Mouse (Mus musculus) stomach, embryonic 14.5 days (tissue): Measurements from ENCODE around the gene Olfr686. TPM values are rescaled to one million over a fixed set of nuclear protein-coding genes. Genes with fewer than 3 reads are reported as not detected.

Experiments
- ATAC-seq: fragments of 200-750 bp; cut with Nextera tagmentation; 2 replicates; pipeline ENCODE4 v1.8.0; 2017; ENCODE audit warnings: low read depth, moderate TSS enrichment; ENCODE audit not compliant: insufficient number of reproducible peaks, insufficient read depth, low FRiP score
- H3K27ac ChIP-seq: fragments of 300-500 bp; sonication (generic); 2 replicates; pipeline ENCODE4 v1.5.1; 2014; ENCODE audit warnings: mild to moderate bottlenecking, low read length, moderate library complexity, mixed read lengths
- H3K27me3 ChIP-seq: fragments of 300-500 bp; sonication (generic); 2 replicates; pipeline ENCODE4 v1.6.1; 2014; ENCODE audit warnings: low read length, control low read depth, mixed read lengths; ENCODE audit not compliant: control insufficient read depth, insufficient read depth
- H3K36me3 ChIP-seq: fragments of 300-500 bp; sonication (generic); 2 replicates; pipeline ENCODE4 v1.6.1; 2014; ENCODE audit warnings: mild to moderate bottlenecking, control low read depth, low read length, moderate library complexity, mixed read lengths; ENCODE audit not compliant: control insufficient read depth, insufficient read depth
- H3K4me1 ChIP-seq: fragments of 300-500 bp; sonication (generic); 2 replicates; pipeline ENCODE4 v1.6.1; 2014; ENCODE audit warnings: low read length, control low read depth, mixed read lengths; ENCODE audit not compliant: control insufficient read depth, insufficient read depth
- H3K4me2 ChIP-seq: fragments of 300-500 bp; sonication (generic); replicated peaks from 2 replicates; pipeline ENCODE4 v1.6.1; 2014; ENCODE audit warnings: low read depth, low read length, control low read depth
- H3K4me3 ChIP-seq: fragments of 300-500 bp; sonication (generic); 2 replicates; pipeline ENCODE4 v1.5.1; 2014; ENCODE audit warnings: low read depth, low read length, control low read depth
- H3K9ac ChIP-seq: fragments of 300-500 bp; sonication (generic); replicated peaks from 2 replicates; pipeline ENCODE4 v1.6.1; 2014; ENCODE audit warnings: low read depth, mild to moderate bottlenecking, control low read depth, low read length, moderate library complexity, mixed read lengths
- H3K9me3 ChIP-seq: fragments of 300-500 bp; sonication (generic); 2 replicates; pipeline ENCODE4 v1.6.1; 2016; ENCODE audit warnings: low read depth, low read length, control low read depth; ENCODE audit not compliant: control insufficient read depth
- WGBS: fragments of 180-500 bp; shearing (Covaris S2); extraction: QIAGEN DNeasy Blood & Tissue Kit; methylation state at CpG from one replicate; pipeline ENCODE4 v1.1.7; 2014; 5-methylcytosine and 5-hydroxymethylcytosine counted together
- polyA plus RNA-seq: library from polyadenylated mRNA; unstranded; fragments of >200 nt; fragmentation: Nextera tagmentation; extraction: Ambion mirVana; gene quantifications from 2 replicates; pipeline ENCODE4 v1.2.1, GENCODE M21; 2014

The Olfr686 gene
- not detected in 2 replicates for polyA plus RNA-seq

GRCm38 (mm10) chr7:105207385-105207784, at the start of gene Olfr686:
Gene Olfr686 (minus strand): TSS chr7:105207485.
- ATAC-seq, result no peak
- no peaks in the 10 kb centered on the region for H3K9me3 ChIP-seq
- H3K27ac ChIP-seq, result no peak within 1 kb of the TSS
- H3K9ac ChIP-seq, result no peak within 1 kb of the TSS
- no peaks in the 10 kb centered on the region for H3K4me1 ChIP-seq
- no peaks in the 10 kb centered on the region for H3K27me3 ChIP-seq
- no peaks in the 10 kb centered on the region for H3K36me3 ChIP-seq
- H3K4me3 ChIP-seq, result no peak within 1 kb of the TSS
- H3K4me2 ChIP-seq, result no peak within 1 kb of the TSS

GRCm38 (mm10) chr7:105256656-105257055, 49.4 kb upstream of the Olfr686 start:
- Histone ChIP-seq H3K4me2 (no peak overlapping the region), H3K27ac (no peak overlapping the region), H3K9me3 (no peaks in the 10 kb centered on the region), H3K9ac (no peak overlapping the region), H3K4me3 (no peak overlapping the region), H3K27me3 (no peaks in the 10 kb centered on the region), H3K36me3 (no peaks in the 10 kb centered on the region), H3K4me1 (no peaks in the 10 kb centered on the region)
- no peak for ATAC-seq
- WGBS, result 65% methylated on average over 5 of the region's 5 CpGs

- no peak overlapping the region for H3K4me2 ChIP-seq
- H3K27me3 ChIP-seq, result no peaks in the 10 kb centered on the region
- H3K27ac ChIP-seq, result no peak overlapping the region
- no peaks in the 10 kb centered on the region for H3K9me3 ChIP-seq
- WGBS, result 45% methylated on average over 1 of the region's 1 CpGs
- H3K9ac ChIP-seq, result no peak overlapping the region
- no peak overlapping the region for H3K4me3 ChIP-seq
- ATAC-seq, result no peak
- H3K4me1 ChIP-seq, result no peaks in the 10 kb centered on the region
- no peaks in the 10 kb centered on the region for H3K36me3 ChIP-seq
These were observed 40.9 kb upstream of the Olfr686 start for GRCm38 (mm10) chr7:105248197-105248596.

- H3K4me1 ChIP-seq, result no peaks in the 10 kb centered on the region
These were observed 40.4 kb upstream of the Olfr686 start for GRCm38 (mm10) chr7:105247671-105248070.

GRCm38 (mm10) chr7:105229386-105229785, 22.1 kb upstream of the Olfr686 start:
- ATAC-seq, result no peak
- no peaks in the 10 kb centered on the region for H3K27me3 ChIP-seq
- 76% methylated on average over 2 of the region's 2 CpGs for WGBS
- no peak overlapping the region for H3K27ac ChIP-seq
- H3K9ac ChIP-seq, result no peak overlapping the region
- no peak overlapping the region for H3K4me2 ChIP-seq
- H3K4me1 ChIP-seq, result no peaks in the 10 kb centered on the region
- no peak overlapping the region for H3K4me3 ChIP-seq
- no peaks in the 10 kb centered on the region for H3K36me3 ChIP-seq
- no peaks in the 10 kb centered on the region for H3K9me3 ChIP-seq

More at GRCm38 (mm10) chr7:105247671-105248070, 40.4 kb upstream of the Olfr686 start:
- WGBS, result 76% methylated on average over 3 of the region's 3 CpGs
- ATAC-seq, result no peak
- no peak overlapping the region for H3K4me3 ChIP-seq
- H3K36me3 ChIP-seq, result no peaks in the 10 kb centered on the region
- no peak overlapping the region for H3K4me2 ChIP-seq
- no peaks in the 10 kb centered on the region for H3K9me3 ChIP-seq
- H3K9ac ChIP-seq, result no peak overlapping the region
- no peaks in the 10 kb centered on the region for H3K27me3 ChIP-seq
- H3K27ac ChIP-seq, result no peak overlapping the region

GRCm38 (mm10) chr7:105228138-105228537, 20.9 kb upstream of the Olfr686 start:
- 73% methylated on average over 1 of the region's 1 CpGs for WGBS
- no peak overlapping the region for H3K4me3 ChIP-seq
- no peak for ATAC-seq

GRCm38 (mm10) chr7:105226703-105227102, 19.4 kb upstream of the Olfr686 start:
- Histone ChIP-seq H3K4me1 (no peaks in the 10 kb centered on the region), H3K36me3 (no peaks in the 10 kb centered on the region), H3K27ac (no peak overlapping the region), H3K4me3 (no peak overlapping the region), H3K9ac (no peak overlapping the region), H3K27me3 (no peaks in the 10 kb centered on the region), H3K4me2 (no peak overlapping the region), H3K9me3 (no peaks in the 10 kb centered on the region)
- ATAC-seq, result no peak

More at GRCm38 (mm10) chr7:105228138-105228537, 20.9 kb upstream of the Olfr686 start:
- no peak overlapping the region for H3K27ac ChIP-seq
- H3K4me2 ChIP-seq, result no peak overlapping the region
- H3K9me3 ChIP-seq, result no peaks in the 10 kb centered on the region
- H3K36me3 ChIP-seq, result no peaks in the 10 kb centered on the region
- no peak overlapping the region for H3K9ac ChIP-seq
- no peaks in the 10 kb centered on the region for H3K4me1 ChIP-seq
- H3K27me3 ChIP-seq, result no peaks in the 10 kb centered on the region

- Histone ChIP-seq H3K9me3 (no peaks in the 10 kb centered on the region), H3K4me3 (no peak overlapping the region), H3K4me2 (no peak overlapping the region), H3K9ac (no peak overlapping the region), H3K27ac (no peak overlapping the region), H3K36me3 (no peaks in the 10 kb centered on the region), H3K27me3 (no peaks in the 10 kb centered on the region), H3K4me1 (no peaks in the 10 kb centered on the region)
- no peak for ATAC-seq
These were observed 18.8 kb upstream of the Olfr686 start for GRCm38 (mm10) chr7:105226072-105226471.

GRCm38 (mm10) chr7:105218281-105218680, 11.0 kb upstream of the Olfr686 start:
- Histone ChIP-seq H3K9me3 (no peaks in the 10 kb centered on the region), H3K4me3 (no peak overlapping the region), H3K4me2 (no peak overlapping the region), H3K36me3 (no peaks in the 10 kb centered on the region), H3K9ac (no peak overlapping the region), H3K27me3 (no peaks in the 10 kb centered on the region), H3K27ac (no peak overlapping the region), H3K4me1 (no peaks in the 10 kb centered on the region)
- WGBS, result 71% methylated on average over 4 of the region's 4 CpGs
- ATAC-seq, result no peak
